Mouse (Mus musculus) MN1 (cell line): Measurements from ENCODE around the gene Gins3.
A peak's percentile ranks its signal among the peaks of the same experiment; 100 is the strongest.
"Not testable (repeated sequence)": the region's sequence is repeated elsewhere in the genome, so short reads cannot be mapped to it uniquely, and the experiment has no call there.

Source experiments
- DNase-seq: peaks from one replicate; pipeline ENCODE4 v3.0.0-alpha.2; 2016; ENCODE audit warnings: low spot score

The Gins3 gene

DNA sequence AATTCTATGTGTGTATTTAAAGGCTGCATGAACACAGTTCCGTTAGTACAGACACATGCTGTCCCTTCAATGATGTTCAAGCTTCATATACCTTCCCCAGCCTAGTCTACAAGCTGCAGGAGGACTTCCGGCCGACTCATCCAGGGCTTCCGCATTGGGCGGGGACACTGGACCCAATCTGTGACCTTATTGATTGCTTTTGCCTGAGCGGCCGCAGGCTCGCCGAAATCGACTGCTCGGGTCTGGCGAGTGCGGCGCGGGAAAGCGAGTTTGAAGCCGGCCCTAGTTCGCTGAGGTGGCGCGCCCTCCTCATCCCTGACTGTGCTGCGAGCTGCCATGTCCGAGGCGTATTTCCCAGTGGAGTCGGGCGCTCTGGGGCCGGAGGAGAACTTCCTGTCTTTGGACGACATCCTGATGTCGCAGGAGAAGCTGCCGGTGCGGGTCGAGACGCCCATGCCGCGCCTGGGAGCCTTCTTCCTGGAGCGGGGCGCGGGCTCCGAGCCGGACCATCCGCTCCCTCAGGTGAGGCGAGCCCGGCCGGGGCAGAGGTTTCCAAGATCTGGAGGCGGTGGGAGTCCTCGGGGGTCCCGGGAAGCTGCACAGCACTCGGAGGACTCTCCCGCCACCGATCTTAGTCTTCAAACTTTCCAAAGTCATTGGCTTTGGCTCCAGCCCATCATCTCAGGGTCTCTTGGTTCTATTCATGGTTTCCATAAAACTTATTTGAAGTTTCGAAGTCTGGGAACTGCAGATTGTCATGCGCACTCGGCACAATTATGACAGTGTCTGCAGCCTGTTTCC lies at the start of gene Gins3:
Gins3 (plus strand) TSS at position 192 of the 801 bp plus-strand sequence.
- peak; percentile 97 for DNase-seq

DNA sequence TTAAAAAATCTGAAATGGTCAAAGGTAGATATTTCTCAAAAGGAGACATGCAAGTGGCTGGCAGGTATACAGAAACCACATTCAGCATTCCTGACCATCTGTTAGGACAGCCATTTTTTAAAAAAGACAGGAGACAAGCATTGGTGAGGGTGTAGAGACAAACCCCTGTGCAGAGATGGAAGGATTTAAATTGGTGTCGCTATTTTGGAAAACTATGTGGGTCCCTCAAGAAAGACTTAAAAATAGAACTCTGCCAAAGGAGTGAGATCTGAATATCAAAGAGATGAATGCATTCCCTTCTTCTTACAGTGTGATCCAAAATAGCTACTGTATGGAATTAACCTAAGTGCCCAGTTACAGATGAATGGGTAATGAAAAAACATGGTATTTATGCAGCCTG lies 45.9 kb upstream of the Gins3 start:
- no peak for DNase-seq

DNA sequence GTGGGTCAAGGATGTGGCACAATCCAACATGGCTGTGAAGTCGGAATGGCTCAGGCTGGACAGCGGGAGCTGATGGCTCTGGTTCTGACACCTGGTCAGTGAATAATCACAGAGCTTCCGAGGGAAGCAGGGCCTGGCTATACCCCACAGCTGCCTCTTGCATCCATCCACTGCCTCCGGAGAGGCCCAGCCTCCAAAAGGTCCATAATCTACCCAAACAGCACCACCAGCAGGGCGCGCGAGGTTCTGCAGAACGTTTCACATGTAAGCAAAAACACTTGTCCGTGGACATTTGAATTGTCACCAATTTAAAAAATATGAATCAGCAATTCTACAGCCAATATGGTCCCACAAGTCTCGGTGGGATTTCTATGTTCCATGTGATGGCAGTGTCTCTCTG lies 44.0 kb upstream of the Gins3 start:
- no peak for DNase-seq

DNA sequence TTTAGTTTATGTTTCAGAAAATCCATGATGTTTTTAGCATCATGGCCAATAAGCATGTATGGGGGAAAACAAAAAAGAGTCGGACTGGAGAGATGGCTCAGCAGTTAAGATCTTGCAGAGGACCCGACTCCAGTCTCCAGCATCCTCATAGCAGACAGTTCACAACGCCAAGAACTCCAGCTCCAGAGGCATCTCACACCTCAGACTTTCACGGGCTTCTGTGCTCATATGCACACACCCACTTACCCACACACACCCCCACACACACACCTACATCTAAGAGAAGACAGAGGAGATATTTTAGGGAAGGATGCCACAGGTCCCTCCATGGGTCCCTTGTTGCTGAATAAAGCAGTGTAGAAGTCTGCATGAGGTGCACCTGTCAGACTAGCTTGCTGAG lies 42.7 kb upstream of the Gins3 start:
- no peak for DNase-seq

DNA sequence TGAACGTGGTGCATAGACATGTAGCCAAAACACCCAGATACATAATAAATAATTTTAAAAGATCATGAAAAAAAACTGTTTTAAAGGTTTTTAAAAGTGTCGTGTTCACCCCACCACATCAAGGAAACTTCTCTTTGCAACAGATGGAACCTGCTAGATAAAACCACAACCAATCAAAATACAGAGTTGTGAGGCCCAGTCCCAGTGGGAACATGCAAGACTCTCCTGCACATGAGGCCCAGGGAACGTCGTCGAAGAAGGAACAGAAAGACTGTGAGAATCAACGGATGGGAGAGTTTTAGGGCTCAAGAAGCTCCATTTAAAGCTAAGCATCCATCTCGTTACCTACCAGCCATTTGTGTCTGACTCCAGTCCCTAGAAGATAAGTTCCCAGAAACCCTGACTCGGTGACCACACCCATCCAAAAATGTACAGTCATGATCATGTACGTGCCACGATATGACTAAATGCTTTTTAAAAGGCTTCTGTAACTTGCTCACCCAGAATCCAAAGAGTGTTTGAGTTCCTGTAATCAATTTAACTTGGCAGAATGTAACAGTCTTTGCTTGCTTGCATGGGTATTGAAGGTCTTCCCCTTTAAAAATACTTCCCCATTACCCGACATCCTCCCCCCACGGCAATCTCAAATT lies 41.0 kb upstream of the Gins3 start:
- DNase-seq: no peak

DNA sequence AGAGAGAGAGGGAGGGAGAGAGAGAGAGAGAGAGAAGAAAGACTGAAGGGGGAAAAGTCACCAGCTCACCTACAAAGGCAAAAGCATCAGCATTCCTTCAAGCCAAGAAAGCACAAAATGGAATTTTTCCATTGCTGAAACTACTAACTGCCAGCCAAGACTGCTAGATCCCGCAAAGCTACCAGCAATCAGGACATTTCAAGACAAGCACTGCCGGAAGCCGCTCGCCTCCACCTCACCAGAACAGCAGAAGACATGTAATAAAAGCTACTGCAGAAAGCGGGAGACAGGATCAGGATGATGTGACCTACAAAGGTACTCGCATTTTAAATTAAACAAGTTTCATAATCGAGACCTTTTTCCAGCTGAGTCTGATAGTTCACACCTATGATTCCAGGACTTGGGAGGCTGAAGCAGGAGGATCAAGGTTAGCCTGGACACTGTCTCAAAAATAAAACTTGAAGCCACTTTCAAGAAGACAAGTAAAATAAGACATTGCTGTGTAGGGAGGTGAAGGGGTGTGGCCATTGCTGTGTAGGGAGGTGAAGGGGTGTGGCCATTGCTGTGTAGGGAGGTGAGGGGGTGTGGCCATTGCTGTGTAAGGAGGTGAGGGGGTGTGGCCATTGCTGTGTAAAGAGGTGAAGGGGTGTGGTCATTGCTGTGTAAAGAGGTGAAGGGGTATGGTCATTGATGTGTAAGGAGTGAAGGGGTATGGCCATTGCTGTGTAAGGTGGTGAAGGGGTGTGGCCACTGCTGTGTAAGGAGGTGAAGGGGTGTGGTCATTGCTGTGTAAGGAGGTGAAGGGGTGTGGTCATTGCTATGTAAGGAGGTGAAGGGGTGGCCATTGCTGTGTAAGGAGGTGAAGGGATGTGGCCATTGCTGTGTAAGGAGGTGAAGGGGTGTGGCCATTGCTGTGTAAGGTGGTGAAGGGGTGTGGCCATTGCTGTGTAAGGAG lies 39.5 kb upstream of the Gins3 start:
- no peak for DNase-seq

DNA sequence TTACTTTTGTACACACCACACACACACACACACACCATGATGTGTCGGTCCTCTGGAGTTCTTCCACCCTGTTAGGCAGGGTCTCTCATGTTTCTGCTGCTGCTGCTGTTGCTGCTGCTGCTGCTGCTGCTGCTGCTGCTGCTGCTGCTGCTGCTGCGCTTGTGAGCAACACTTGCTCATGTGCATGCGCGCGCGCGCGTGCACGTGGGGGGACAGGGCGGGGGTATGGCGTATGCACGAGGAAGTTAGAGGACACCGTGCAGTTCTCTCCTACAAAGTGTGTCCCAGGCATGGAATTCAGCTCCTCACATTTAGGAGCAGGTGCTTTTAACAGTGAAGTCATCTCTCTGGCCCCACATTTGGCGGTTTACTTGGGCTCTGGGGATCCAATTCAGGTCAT lies 38.1 kb upstream of the Gins3 start:
- no peak for DNase-seq

DNA sequence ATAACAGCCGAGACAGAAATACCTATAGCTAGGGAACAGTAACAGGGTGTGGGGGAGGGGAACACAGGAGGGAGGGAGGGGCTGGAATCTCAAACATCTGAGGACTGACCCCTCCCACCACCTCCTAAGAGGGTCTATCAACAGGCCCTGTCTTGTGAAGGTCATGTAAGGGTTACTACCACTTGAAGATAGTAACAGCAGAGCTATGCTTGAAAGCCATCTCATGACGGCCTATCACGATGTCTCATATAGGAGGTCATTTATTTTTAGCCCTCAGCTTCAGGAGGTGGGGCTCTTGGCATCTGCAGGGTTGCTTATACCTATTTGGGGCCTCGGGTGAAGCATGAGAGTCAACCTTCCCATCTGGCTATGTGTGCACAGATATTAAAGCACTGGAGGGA lies 36.4 kb upstream of the Gins3 start:
- no peak for DNase-seq

DNA sequence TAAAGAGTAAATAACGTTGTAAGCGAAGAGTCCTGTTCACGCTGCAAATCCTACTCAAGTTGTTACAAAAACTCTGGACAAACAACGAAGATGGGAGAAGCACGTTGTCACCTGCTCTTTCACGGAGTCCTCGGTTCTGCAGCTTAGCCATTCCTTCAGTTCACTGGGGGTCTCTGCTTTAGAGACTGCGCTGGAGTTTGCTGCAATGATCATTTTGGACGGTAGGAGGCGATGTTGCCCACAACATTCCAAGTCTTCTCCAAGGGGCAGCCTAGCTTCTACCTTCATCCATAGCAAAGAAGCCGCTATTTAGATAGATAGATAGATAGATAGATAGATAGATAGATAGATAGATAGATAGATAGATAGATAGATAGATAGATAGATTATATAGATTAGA lies 33.4 kb upstream of the Gins3 start:
- peak; percentile 48 for DNase-seq

DNA sequence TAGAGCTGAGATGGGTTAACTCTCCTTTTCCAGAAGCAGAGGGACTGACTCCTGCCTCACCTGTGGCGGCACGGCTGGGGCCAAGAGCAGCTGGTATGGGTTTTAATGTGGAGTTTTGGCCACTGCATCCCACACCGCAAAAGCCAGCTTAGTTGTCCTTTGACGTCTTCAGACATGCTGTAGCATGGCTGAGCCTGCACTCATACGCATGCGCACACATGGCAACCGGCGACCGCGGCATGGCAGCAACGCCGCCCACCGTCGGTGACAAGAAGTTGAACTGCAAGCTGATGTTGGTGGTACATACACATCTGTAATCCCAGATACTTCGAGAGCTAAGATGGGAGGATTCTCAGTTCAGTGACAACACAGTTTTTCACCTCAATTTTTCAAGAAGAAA lies 31.9 kb upstream of the Gins3 start:
- no peak for DNase-seq

DNA sequence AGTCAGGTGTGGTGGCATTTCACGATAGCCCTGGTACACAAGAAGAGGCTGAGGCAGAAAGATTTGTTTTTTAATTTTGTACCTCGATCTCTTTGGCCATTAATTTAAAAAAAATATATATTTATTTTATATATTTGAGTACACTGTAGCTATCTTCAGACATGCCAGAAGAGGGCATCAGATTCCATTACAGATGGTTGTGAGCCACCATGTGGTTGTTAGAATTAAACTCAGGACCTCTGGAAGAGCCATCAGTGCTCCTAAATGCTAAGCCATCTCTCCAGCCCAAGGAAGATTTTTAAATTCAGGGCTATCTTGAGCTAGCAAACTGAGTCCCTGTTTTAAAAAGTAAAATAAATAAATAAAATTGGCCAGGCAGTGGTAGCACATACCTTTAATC lies 31.1 kb upstream of the Gins3 start:
- no peak for DNase-seq

DNA sequence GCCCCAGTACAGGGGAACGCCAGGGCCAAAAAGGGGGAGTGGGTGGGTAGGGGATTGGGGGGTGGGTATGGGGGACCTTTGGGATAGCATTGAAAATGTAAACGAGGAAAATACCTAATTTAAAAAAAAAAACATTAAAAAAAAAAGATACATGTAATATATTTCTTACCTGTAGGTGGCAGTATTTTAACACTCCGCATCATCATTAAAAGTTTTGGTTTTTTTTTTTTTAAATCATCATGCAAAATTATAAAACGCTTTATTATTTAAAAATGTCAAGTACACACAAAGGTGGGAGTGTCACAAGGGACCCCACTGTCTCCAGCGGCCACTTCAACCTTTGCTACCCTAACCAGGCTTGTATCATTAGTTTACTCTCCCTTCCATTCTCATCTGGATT lies 26.7 kb upstream of the Gins3 start:
- DNase-seq: not testable (repeated sequence)

DNA sequence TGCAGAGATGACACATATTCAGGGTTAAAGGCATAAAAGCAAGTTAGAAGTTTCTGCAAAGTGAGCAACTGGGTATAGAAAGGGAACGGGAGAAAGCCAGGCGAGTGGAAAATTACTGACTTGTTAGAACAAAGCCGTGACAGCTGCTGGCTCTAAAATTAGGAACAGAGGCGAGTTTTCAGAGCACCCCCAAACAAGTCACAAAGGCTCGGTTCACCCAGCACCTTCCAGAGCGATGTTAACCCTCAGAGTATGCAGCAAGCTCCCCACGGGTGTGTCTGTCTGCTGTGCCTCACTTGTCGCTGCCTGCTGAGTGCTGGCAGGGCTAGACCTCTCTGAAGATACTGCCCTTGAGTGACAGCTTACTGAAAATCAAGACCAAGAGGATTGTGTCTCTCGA lies 26.0 kb upstream of the Gins3 start:
- DNase-seq: no peak

DNA sequence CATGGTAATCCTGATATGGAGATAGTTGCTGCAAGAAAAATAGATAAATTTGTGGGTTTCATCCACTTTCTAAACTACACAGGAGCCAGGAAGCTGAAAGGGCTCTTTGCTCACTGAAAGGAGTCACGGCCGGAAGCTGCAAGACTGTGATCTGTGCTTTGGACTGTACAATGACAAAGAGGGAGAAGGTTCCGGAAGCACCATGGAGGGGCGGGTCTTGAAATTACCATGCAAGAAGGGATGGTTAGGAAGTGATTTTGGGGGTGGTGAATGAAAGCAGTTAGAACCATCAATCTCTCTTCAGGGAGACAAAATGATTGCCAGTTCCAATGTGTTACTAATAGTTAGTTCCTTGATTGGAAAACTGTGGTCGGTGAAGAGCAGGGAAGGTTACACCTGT lies 23.8 kb upstream of the Gins3 start:
- DNase-seq: no peak

DNA sequence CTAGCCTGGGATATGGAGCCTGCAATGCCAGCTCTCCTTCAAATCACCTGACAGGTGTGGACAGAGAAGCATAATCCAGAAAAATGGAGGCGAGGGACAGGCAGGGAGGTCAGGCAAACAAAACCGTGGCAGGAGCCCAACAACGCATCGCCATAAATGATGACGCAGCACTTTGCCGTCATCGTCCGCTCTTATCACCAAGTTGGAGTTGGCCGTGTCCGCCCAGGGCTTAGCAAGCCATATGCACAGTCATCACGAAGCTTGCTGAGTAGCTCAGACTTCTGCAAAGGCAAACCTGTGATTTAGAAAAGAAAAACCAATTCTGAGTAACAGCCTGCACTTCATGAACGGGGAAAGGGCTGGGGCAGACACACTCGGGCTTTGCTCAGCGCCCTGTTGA lies 22.5 kb upstream of the Gins3 start:
- DNase-seq: no peak

DNA sequence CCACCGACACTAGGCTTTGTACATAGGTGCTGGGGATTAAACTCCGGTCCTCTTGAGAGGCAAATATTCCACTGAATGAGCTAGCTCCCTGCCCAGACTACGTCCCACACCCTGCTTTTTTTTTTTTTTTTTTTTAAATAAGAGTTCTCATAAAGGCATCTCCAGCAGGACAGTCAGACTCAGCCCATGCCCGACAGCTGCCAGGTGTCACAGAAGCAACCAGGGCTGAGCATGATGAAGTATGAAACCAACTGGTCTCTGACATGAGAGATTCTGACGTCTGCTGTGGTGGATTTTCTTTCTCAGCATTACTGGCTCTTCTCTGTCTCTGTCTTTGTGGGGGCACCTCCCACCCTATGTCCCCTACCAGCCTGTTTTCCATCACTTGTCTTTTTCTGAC lies 21.5 kb upstream of the Gins3 start:
- no peak for DNase-seq

DNA sequence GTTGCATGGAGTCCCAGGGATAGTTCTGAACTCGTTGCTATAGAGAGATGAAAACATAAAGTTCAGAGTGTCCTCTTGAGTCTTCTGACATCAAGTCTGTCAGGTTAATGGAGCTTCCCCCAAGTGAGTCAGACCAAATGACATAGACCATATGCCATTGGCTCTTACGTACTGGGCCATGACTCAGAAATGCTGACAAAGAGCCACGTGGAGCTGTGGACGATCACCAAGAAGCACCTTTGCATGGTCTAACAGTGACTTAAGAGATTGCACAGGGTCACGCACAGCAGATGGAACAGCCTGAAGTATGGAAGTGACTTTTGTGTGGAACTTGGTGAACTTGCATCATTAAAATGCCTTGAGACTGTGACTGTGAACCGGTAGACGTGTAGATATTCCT lies 16.9 kb upstream of the Gins3 start:
- DNase-seq: peak; percentile 18

DNA sequence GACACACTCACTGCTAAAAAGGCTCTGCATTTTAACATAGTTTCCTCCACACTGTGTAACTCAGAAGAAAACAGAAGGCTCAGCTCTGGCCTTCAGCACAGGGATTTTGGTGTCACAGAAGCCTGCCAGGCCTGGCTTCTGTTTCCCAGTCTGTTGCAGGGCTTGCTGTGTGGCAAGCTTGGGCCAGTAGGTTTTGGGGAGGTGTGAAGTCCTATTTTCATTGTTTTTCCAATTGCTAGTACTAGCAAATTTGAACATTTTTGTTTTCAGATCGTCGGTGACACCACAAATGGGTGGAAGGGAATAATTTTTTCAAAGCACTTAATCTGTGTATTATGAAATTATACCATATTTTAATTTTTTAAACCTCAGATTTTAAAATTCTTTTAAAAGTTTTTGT lies 13.2 kb upstream of the Gins3 start:
- no peak for DNase-seq

DNA sequence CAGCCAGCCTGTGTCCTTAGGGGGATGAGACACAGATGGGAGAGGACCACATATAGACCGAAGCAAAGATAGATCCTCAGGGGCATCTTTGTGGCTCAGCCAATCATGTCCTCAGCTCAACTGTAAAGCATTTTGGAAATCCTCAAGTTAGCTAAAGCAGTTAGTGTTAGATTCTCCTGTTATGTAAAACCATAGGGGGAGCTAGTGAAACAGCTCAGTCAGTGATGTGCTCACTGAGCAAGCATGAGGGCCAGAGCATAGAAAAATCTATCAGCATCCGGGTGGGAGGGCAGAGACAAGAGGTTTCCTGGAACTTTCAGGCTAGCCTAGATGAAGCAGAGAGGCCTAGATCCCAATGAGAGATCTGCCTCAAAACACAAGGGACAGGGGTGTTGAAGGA lies 8.4 kb upstream of the Gins3 start:
- no peak for DNase-seq

DNA sequence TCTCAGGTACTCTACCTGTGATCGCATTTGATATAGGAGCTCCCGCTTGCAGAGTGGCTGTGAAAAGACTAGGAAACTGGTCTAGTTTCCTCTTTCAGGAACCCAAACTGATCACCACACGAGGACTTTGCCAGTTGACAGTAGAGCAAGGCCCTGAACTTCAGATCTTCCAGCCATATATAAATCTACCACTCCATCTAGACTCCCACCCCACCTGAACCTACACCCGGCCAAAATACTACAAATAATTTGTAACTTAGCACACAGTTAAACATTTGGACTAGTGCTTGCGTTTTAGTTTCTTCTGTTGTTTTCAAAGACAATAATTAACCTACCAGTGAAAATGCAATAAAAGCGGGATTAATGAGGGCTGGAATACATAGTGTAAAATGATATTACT lies 413 bp upstream of the Gins3 start:
- DNase-seq: no peak

DNA sequence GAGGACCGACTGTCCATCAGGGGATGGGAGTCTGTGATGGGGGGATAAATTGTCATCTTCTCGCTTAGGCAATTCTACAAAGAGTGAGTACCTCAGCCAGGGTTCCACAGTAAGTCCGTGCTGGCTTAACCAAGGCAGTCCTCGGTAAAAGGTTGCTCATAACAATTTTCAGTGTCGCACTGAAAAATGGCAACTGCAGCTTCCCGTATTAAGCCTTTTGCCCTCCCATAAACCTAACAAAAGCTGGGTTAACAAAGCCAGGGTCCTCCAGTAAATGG lies 749 bp downstream of the Gins3 start:
- no peak for DNase-seq

DNA sequence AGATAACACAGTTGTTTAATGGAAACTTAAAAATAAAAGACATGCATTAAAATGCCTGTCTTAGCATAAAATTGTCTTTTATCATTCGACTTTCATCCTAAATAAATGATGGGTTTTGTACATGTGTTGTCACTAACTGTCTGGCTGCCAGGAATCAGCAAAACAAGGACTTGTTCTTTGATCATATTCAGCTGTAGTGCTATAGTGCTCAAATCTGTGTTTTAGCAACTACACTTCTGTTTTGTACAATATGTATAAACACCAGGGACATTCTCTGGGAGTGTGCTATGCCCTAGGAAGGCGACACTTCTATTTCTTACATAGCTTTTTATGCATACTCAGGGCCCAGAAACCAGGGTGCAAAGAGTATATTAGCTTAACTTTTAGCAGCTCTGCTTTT lies 11.7 kb downstream of the Gins3 start:
- no peak for DNase-seq

DNA sequence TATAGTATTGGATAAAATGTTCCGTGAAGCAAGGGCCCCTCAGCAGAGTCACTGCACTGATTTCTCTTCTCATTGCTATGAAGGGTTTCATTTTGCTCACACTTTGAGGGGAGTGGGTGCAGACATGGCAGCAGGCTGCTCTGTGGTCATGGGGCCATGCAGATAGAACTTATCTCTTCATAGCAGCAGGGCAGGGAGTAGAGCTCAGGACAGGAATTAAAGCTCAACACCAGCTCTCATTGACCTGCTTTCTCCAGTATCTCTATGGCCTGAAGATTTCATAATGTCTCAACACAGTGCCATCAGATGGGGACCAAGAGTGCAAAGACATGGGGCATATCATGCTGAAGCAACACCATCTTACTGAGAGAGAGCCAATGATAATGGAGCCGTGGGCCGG lies 15.0 kb downstream of the Gins3 start:
- DNase-seq: no peak
